Mouse (Mus musculus): Measurements from ENCODE around the gene Akt3. TPM values are rescaled to one million over a fixed set of nuclear protein-coding genes. Genes with fewer than 3 reads are reported as not detected.

Akt3 gene
- polyA plus RNA-seq, 1 experiment from 2014 or later = 7.1 TPM

DNA sequence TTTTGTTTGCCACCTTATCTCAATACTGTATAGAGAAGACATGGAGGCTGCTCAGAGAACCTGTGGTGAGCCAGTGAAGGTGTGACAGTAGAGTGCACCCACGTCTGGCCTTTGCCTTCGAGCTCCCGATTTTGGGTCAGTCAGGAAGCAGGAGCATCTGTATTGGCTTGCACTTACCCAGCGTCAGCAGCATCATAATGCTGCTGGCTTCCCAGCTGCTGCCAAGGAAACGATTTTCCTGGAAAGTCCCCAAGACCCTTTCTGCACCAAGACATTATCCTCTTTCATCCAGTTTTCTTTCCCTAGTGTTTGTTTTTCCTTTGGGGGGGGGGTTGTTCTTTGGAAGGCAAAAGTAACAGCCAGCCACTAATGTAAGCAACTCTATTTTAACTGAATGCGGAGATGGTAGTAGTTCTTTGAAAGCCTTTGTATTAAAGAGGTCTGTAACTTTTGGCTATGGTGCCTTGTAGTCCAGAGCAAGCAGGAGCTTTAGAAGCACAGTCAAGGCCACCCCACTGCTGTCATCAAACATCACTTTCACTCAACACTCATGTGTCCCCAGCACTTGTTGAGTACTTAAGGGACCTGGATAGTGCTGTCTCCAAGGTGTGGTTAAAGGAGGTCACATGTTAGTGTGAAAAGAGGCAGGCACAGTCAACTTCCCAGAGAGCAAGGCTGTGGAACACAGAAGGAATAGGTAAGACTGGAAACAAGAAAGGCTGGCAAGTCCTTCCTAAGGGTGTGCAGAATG is 270.8 kb downstream of the Akt3 start:
- H3K27me3 ChIP-seq (ENCODE audit: control insufficient read depth, insufficient read depth, low read length) = no peaks in the 10 kb centered on the region
- H3K4me1 ChIP-seq (ENCODE audit: control insufficient read depth, insufficient read depth, low read length) = peaks cover 28% of the 10 kb centered on the region
- no peak overlapping the region for H3K9ac ChIP-seq (ENCODE audit: low read depth, low read length)
- peak overlapping the region; percentile 41; the same call in 1 of the 2 replicates for H3K27ac ChIP-seq (ENCODE audit: low read depth, low read length)
- H3K4me3 ChIP-seq (ENCODE audit: low read depth, low read length) = no peak overlapping the region
- no peaks in the 10 kb centered on the region for H3K36me3 ChIP-seq (ENCODE audit: control insufficient read depth, insufficient read depth, low read length)
- 51% methylated on average over 6 of the region's 6 CpGs for WGBS (ENCODE audit: insufficient replicate concordance)
- ATAC-seq (replicated peaks; ENCODE audit: insufficient number of reproducible peaks, low FRiP score, low TSS enrichment) = peak; percentile 75
- 0 out of 2 replicates have a peak overlapping the region, but pooled peaks have one; percentile 14 for H3K4me2 ChIP-seq
- no peaks in the 10 kb centered on the region for H3K9me3 ChIP-seq (replicated peaks; ENCODE audit: control insufficient read depth, low read length)

GRCm38 (mm10) chr1:176986275-176986674 is 271.7 kb downstream of the Akt3 start:
- Histone ChIP-seq H3K4me3 (ENCODE audit: low read depth, low read length) (no peak overlapping the region), H3K4me2 (no peak overlapping the region), H3K27ac (ENCODE audit: low read depth, low read length) (no peak overlapping the region), H3K27me3 (ENCODE audit: control insufficient read depth, insufficient read depth, low read length) (no peaks in the 10 kb centered on the region), H3K36me3 (ENCODE audit: control insufficient read depth, insufficient read depth, low read length) (no peaks in the 10 kb centered on the region), H3K9ac (ENCODE audit: low read depth, low read length) (no peak overlapping the region), H3K9me3 (replicated peaks; ENCODE audit: control insufficient read depth, low read length) (no peaks in the 10 kb centered on the region), H3K4me1 (ENCODE audit: control insufficient read depth, insufficient read depth, low read length) (peaks cover 26% of the 10 kb centered on the region)
- no peak for ATAC-seq (replicated peaks; ENCODE audit: insufficient number of reproducible peaks, low FRiP score, low TSS enrichment)
- WGBS (ENCODE audit: insufficient replicate concordance) = 61% methylated on average over 6 of the region's 6 CpGs

GRCm38 (mm10) chr1:176985691-176986090 is 272.3 kb downstream of the Akt3 start:
- H3K4me2 ChIP-seq = no peak overlapping the region
- H3K9me3 ChIP-seq (replicated peaks; ENCODE audit: control insufficient read depth, low read length) = no peaks in the 10 kb centered on the region
- WGBS (ENCODE audit: insufficient replicate concordance) = 75% methylated on average over 6 of the region's 6 CpGs
- peaks cover 25% of the 10 kb centered on the region for H3K4me1 ChIP-seq (ENCODE audit: control insufficient read depth, insufficient read depth, low read length)
- H3K27me3 ChIP-seq (ENCODE audit: control insufficient read depth, insufficient read depth, low read length) = no peaks in the 10 kb centered on the region
- no peak overlapping the region for H3K4me3 ChIP-seq (ENCODE audit: low read depth, low read length)
- ATAC-seq (replicated peaks; ENCODE audit: insufficient number of reproducible peaks, low FRiP score, low TSS enrichment) = no peak
- H3K36me3 ChIP-seq (ENCODE audit: control insufficient read depth, insufficient read depth, low read length) = no peaks in the 10 kb centered on the region
- H3K27ac ChIP-seq (ENCODE audit: low read depth, low read length) = no peak overlapping the region
- H3K9ac ChIP-seq (ENCODE audit: low read depth, low read length) = no peak overlapping the region

- Histone ChIP-seq H3K4me2 (no peak overlapping the region), H3K27me3 (ENCODE audit: control insufficient read depth, insufficient read depth, low read length) (no peaks in the 10 kb centered on the region), H3K4me1 (ENCODE audit: control insufficient read depth, insufficient read depth, low read length) (peaks cover 18% of the 10 kb centered on the region), H3K9ac (ENCODE audit: low read depth, low read length) (no peak overlapping the region), H3K4me3 (ENCODE audit: low read depth, low read length) (no peak overlapping the region), H3K9me3 (replicated peaks; ENCODE audit: control insufficient read depth, low read length) (no peaks in the 10 kb centered on the region), H3K36me3 (ENCODE audit: control insufficient read depth, insufficient read depth, low read length) (no peaks in the 10 kb centered on the region), H3K27ac (ENCODE audit: low read depth, low read length) (no peak overlapping the region)
- ATAC-seq (replicated peaks; ENCODE audit: insufficient number of reproducible peaks, low FRiP score, low TSS enrichment) = no peak
- WGBS (ENCODE audit: insufficient replicate concordance) = 57% methylated on average over 8 of the region's 8 CpGs
Measured at GRCm38 (mm10) chr1:176982671-176983070, 275.3 kb downstream of the Akt3 start.

DNA sequence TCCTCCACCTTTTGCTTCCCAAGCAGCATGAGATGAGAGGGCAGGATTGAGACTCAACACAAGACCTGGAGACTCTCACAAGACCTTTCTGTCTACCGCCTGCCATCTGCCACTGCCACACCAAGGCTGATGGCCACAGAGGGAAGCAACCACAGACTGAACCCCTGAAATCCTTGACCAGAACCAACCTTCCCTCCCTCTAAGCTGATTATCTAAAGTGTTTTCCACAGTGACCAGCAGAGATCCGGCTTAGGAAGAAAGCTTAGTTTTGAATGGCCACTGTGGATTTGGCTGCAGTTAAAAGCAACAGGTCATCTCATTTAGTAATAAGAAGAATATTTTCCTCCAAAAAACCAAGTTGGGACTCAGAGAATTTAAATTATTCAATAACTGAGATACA is 276.5 kb downstream of the Akt3 start:
- no peaks in the 10 kb centered on the region for H3K27me3 ChIP-seq (ENCODE audit: control insufficient read depth, insufficient read depth, low read length)
- no peak overlapping the region for H3K4me2 ChIP-seq
- ATAC-seq (replicated peaks; ENCODE audit: insufficient number of reproducible peaks, low FRiP score, low TSS enrichment) = no peak
- no peak overlapping the region for H3K9ac ChIP-seq (ENCODE audit: low read depth, low read length)
- no peak overlapping the region for H3K27ac ChIP-seq (ENCODE audit: low read depth, low read length)
- no peaks in the 10 kb centered on the region for H3K9me3 ChIP-seq (replicated peaks; ENCODE audit: control insufficient read depth, low read length)
- no peaks in the 10 kb centered on the region for H3K36me3 ChIP-seq (ENCODE audit: control insufficient read depth, insufficient read depth, low read length)
- H3K4me3 ChIP-seq (ENCODE audit: low read depth, low read length) = no peak overlapping the region
- 87% methylated on average over 2 of the region's 2 CpGs for WGBS (ENCODE audit: insufficient replicate concordance)
- peaks cover 10% of the 10 kb centered on the region for H3K4me1 ChIP-seq (ENCODE audit: control insufficient read depth, insufficient read depth, low read length)

- no peak overlapping the region for H3K4me2 ChIP-seq
- H3K9me3 ChIP-seq (replicated peaks; ENCODE audit: control insufficient read depth, low read length) = no peaks in the 10 kb centered on the region
- H3K4me1 ChIP-seq (ENCODE audit: control insufficient read depth, insufficient read depth, low read length) = peaks cover 7% of the 10 kb centered on the region
- H3K4me3 ChIP-seq (ENCODE audit: low read depth, low read length) = no peak overlapping the region
- no peaks in the 10 kb centered on the region for H3K27me3 ChIP-seq (ENCODE audit: control insufficient read depth, insufficient read depth, low read length)
- no peak overlapping the region for H3K27ac ChIP-seq (ENCODE audit: low read depth, low read length)
- no peaks in the 10 kb centered on the region for H3K36me3 ChIP-seq (ENCODE audit: control insufficient read depth, insufficient read depth, low read length)
- no peak for ATAC-seq (replicated peaks; ENCODE audit: insufficient number of reproducible peaks, low FRiP score, low TSS enrichment)
- 83% methylated on average over 10 of the region's 10 CpGs for WGBS (ENCODE audit: insufficient replicate concordance)
- H3K9ac ChIP-seq (ENCODE audit: low read depth, low read length) = no peak overlapping the region
Measured at GRCm38 (mm10) chr1:176980801-176981400, 277.1 kb downstream of the Akt3 start.

DNA sequence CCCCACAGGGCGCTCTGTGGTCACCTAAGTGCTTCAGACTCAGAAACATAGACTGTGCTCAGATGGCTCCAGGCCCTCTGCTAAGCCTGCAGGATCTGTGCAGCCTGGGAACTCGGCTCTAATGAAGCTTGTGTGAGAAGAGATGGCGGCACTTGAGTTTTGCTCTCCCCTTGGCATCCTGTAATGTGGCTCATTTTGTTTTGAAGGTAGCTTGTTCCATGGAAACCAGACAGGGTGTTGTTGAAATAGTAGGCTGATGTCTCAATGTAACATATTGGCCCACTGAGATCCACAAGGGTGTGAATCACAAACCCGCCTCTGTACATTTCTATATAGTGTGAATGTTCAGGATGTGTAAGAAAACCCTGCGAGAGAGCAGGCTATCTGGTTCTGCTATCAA is 277.9 kb downstream of the Akt3 start:
- Histone ChIP-seq H3K27ac (ENCODE audit: low read depth, low read length) (no peak overlapping the region), H3K4me1 (ENCODE audit: control insufficient read depth, insufficient read depth, low read length) (peaks cover 4% of the 10 kb centered on the region; the same call in 1 of the 2 replicates), H3K9ac (ENCODE audit: low read depth, low read length) (no peak overlapping the region), H3K9me3 (replicated peaks; ENCODE audit: control insufficient read depth, low read length) (no peaks in the 10 kb centered on the region), H3K36me3 (ENCODE audit: control insufficient read depth, insufficient read depth, low read length) (no peaks in the 10 kb centered on the region), H3K4me3 (ENCODE audit: low read depth, low read length) (no peak overlapping the region), H3K4me2 (no peak overlapping the region), H3K27me3 (ENCODE audit: control insufficient read depth, insufficient read depth, low read length) (no peaks in the 10 kb centered on the region)
- no peak for ATAC-seq (replicated peaks; ENCODE audit: insufficient number of reproducible peaks, low FRiP score, low TSS enrichment)
- 86% methylated on average over 5 of the region's 5 CpGs for WGBS (ENCODE audit: insufficient replicate concordance)

DNA sequence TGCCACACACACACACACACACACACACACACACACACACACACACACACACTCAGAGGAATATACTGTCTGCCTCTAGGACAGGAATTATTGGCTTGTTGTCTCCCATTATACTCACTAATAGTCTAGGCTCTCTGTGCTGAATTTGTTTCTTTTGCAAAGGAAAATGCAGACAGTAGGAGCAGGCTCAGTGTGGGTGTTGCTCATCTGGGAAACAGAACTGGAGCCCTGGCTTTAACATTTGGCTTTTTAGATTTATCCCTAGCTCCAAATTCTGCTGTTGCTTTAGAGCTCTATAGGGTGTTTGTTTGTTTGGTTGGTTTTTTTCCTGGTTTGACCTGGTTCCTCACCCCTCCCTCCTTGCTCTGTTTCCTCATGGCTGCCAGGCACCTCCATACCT is 278.8 kb downstream of the Akt3 start:
- H3K27me3 ChIP-seq (ENCODE audit: control insufficient read depth, insufficient read depth, low read length) = no peaks in the 10 kb centered on the region
- no peak for ATAC-seq (replicated peaks; ENCODE audit: insufficient number of reproducible peaks, low FRiP score, low TSS enrichment)
- H3K4me1 ChIP-seq (ENCODE audit: control insufficient read depth, insufficient read depth, low read length) = 0 out of 2 replicates have a peak, but pooled peaks cover 4% of the 10 kb centered on the region
- no peak overlapping the region for H3K4me2 ChIP-seq
- H3K9ac ChIP-seq (ENCODE audit: low read depth, low read length) = no peak overlapping the region
- no peak overlapping the region for H3K27ac ChIP-seq (ENCODE audit: low read depth, low read length)
- no peak overlapping the region for H3K4me3 ChIP-seq (ENCODE audit: low read depth, low read length)
- no peaks in the 10 kb centered on the region for H3K36me3 ChIP-seq (ENCODE audit: control insufficient read depth, insufficient read depth, low read length)
- H3K9me3 ChIP-seq (replicated peaks; ENCODE audit: control insufficient read depth, low read length) = no peaks in the 10 kb centered on the region
